Mouse (Mus musculus): ENCODE data around the gene Taar2. TPM values are rescaled to one million over a fixed set of nuclear protein-coding genes. Genes with fewer than 3 reads are reported as not detected.

The Taar2 gene
- polyA plus RNA-seq (2015; fragmentation: Nextera tagmentation; extraction: Ambion mirVana) = not detected in 2 replicates

DNA sequence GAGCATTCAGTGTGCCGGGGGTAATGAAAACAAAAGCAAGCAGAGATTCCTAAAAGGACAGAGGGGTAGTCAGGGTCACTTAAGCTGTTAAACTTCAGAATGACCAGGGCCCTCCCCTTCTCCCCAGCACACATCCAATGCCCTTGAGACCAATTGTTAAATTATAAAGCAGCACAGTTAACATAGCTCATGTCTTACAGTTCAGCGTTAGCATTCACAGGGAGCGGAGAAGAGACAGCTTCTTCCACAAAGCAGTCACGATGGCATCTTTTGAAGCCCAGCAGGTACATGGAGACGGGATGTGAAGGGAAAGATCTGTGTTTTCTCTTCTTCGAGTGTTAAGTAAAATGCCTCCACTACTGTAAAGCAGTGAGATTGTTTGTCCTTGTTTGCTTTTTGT is at the start of gene Taar2:
Taar2 (plus strand) TSS at position 261 of the 400 bp plus-strand sequence.
- no peak for ATAC-seq (replicated peaks; ENCODE audit: extremely low read depth, insufficient read depth, low FRiP score)
- H3K36me3 ChIP-seq (ENCODE audit: control insufficient read depth, insufficient read depth) = no peaks in the 10 kb centered on the region

GRCm38 (mm10) chr10:23892987-23893386 is 45.4 kb upstream of the Taar2 start:
- H3K27me3 ChIP-seq (ENCODE audit: control insufficient read depth, insufficient read depth, low read length) = no peaks in the 10 kb centered on the region
- ATAC-seq (replicated peaks; ENCODE audit: extremely low read depth, insufficient read depth, low FRiP score) = no peak
- H3K36me3 ChIP-seq (ENCODE audit: control insufficient read depth, insufficient read depth) = no peaks in the 10 kb centered on the region
- no peak overlapping the region for H3K4me3 ChIP-seq (ENCODE audit: low read length)
- no peak overlapping the region for H3K9ac ChIP-seq (ENCODE audit: low read length)
- no peak overlapping the region for H3K4me2 ChIP-seq (ENCODE audit: low read depth, low read length)
- peaks cover 5% of the 10 kb centered on the region; the same call in 1 of the 2 replicates for H3K4me1 ChIP-seq (ENCODE audit: control insufficient read depth, insufficient read depth, low read length)
- no peaks in the 10 kb centered on the region for H3K9me3 ChIP-seq (replicated peaks; ENCODE audit: control insufficient read depth, low read length)
- 92% methylated on average over 1 of the region's 1 CpGs for WGBS
- no peak overlapping the region for H3K27ac ChIP-seq (ENCODE audit: low read length)

More for the DNA sequence above, at the start of gene Taar2:
- no peak within 1 kb of the TSS for H3K4me2 ChIP-seq (ENCODE audit: low read depth, low read length)
- no peaks in the 10 kb centered on the region for H3K4me1 ChIP-seq (ENCODE audit: control insufficient read depth, insufficient read depth, low read length)
- H3K27ac ChIP-seq (ENCODE audit: low read length) = no peak within 1 kb of the TSS
- H3K9ac ChIP-seq (ENCODE audit: low read length) = no peak within 1 kb of the TSS
- WGBS = 68% methylated on average over 6 of the region's 6 CpGs
- no peak within 1 kb of the TSS for H3K4me3 ChIP-seq (ENCODE audit: low read length)
- no peaks in the 10 kb centered on the region for H3K27me3 ChIP-seq (ENCODE audit: control insufficient read depth, insufficient read depth, low read length)
- no peaks in the 10 kb centered on the region for H3K9me3 ChIP-seq (replicated peaks; ENCODE audit: control insufficient read depth, low read length)

DNA sequence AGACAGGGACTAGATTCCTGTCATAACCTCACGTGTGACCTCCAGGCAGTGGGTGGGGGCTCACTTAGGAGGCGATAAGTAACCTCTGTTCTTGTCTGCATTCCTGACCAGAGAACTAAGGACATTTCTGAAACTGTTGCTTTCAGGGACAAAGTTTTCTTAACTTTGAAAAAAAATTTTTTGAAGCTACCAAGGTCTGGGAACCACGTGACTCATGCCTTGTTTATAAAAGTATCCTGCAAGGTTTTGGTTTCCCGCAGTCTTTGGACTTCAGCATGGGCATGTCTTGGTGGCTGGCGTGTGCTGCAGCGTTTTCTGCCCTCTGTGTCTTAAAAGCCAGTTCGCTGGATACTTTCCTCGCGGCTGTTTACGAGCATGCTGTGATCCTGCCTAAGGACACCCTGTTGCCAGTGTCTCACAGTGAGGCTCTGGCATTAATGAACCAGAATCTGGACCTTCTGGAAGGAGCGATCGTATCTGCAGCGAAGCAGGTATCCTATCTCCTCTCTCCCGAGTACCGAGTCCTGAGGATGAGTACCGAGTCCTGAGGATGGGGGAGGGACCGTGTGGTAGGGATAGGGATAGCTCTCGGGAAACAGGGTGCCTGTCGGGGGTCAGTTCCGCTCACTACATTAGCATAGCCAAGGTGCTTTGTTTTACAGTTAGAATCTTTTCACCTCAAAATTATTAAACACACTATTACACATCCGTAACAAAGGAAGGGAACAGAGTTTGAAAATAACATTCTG is 43.6 kb upstream of the Taar2 start, which contains the start of gene Vnn1:
Vnn1 (plus strand) TSS at position 88 of the 749 bp plus-strand sequence.
- WGBS = 14% methylated on average over 21 of the region's 21 CpGs
- Histone ChIP-seq H3K27ac (ENCODE audit: low read length) (no peak within 1 kb of the TSS), H3K36me3 (ENCODE audit: control insufficient read depth, insufficient read depth) (no peaks in the 10 kb centered on the region), H3K27me3 (ENCODE audit: control insufficient read depth, insufficient read depth, low read length) (no peaks in the 10 kb centered on the region), H3K4me2 (ENCODE audit: low read depth, low read length) (peak within 1 kb of the TSS; percentile 76), H3K4me3 (ENCODE audit: low read length) (peak within 1 kb of the TSS; percentile 43), H3K9me3 (replicated peaks; ENCODE audit: control insufficient read depth, low read length) (no peaks in the 10 kb centered on the region), H3K4me1 (ENCODE audit: control insufficient read depth, insufficient read depth, low read length) (peaks cover 5% of the 10 kb centered on the region; the same call in 1 of the 2 replicates), H3K9ac (ENCODE audit: low read length) (peak within 1 kb of the TSS; percentile 7)
- no peak for ATAC-seq (replicated peaks; ENCODE audit: extremely low read depth, insufficient read depth, low FRiP score)

GRCm38 (mm10) chr10:23895376-23895775 is 43.0 kb upstream of the Taar2 start:
- 72% methylated on average over 7 of the region's 7 CpGs for WGBS
- H3K4me3 ChIP-seq (ENCODE audit: low read length) = no peak overlapping the region

DNA sequence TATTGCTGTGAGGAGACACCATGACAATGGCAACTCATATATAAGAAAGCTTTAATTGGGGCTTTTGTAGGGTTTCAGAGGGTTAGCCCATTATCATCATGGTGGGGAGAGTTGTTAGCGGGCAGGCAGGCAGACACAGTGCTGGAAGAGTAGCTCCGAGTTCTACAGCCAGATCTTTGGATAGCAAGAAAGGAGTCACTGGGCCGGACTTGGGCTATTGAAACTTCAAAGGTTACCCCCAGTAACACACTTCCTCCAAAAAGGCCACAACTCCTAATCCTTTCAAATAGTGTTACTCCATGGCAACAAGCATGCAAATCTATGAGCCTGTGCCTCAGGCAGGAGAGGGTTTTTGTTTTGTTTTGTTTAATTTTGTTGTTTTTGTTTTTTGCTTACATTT is 37.3 kb upstream of the Taar2 start:
- WGBS = 77% methylated on average over 3 of the region's 3 CpGs
- no peak overlapping the region for H3K9ac ChIP-seq (ENCODE audit: low read length)
- H3K4me2 ChIP-seq (ENCODE audit: low read depth, low read length) = no peak overlapping the region
- H3K27ac ChIP-seq (ENCODE audit: low read length) = no peak overlapping the region
- no peaks in the 10 kb centered on the region for H3K27me3 ChIP-seq (ENCODE audit: control insufficient read depth, insufficient read depth, low read length)
- H3K36me3 ChIP-seq (ENCODE audit: control insufficient read depth, insufficient read depth) = no peaks in the 10 kb centered on the region
- H3K9me3 ChIP-seq (replicated peaks; ENCODE audit: control insufficient read depth, low read length) = no peaks in the 10 kb centered on the region
- no peaks in the 10 kb centered on the region for H3K4me1 ChIP-seq (ENCODE audit: control insufficient read depth, insufficient read depth, low read length)
- ATAC-seq (replicated peaks; ENCODE audit: extremely low read depth, insufficient read depth, low FRiP score) = no peak
- H3K4me3 ChIP-seq (ENCODE audit: low read length) = no peak overlapping the region

More at GRCm38 (mm10) chr10:23895376-23895775, 43.0 kb upstream of the Taar2 start:
- no peak for ATAC-seq (replicated peaks; ENCODE audit: extremely low read depth, insufficient read depth, low FRiP score)
- no peak overlapping the region for H3K27ac ChIP-seq (ENCODE audit: low read length)
- H3K4me2 ChIP-seq (ENCODE audit: low read depth, low read length) = no peak overlapping the region
- H3K27me3 ChIP-seq (ENCODE audit: control insufficient read depth, insufficient read depth, low read length) = no peaks in the 10 kb centered on the region
- no peaks in the 10 kb centered on the region for H3K36me3 ChIP-seq (ENCODE audit: control insufficient read depth, insufficient read depth)
- H3K4me1 ChIP-seq (ENCODE audit: control insufficient read depth, insufficient read depth, low read length) = peaks cover 5% of the 10 kb centered on the region; the same call in 1 of the 2 replicates
- H3K9me3 ChIP-seq (replicated peaks; ENCODE audit: control insufficient read depth, low read length) = no peaks in the 10 kb centered on the region
- no peak overlapping the region for H3K9ac ChIP-seq (ENCODE audit: low read length)

GRCm38 (mm10) chr10:23905661-23906060 is 32.7 kb upstream of the Taar2 start:
- no peaks in the 10 kb centered on the region for H3K4me1 ChIP-seq (ENCODE audit: control insufficient read depth, insufficient read depth, low read length)
- H3K4me3 ChIP-seq (ENCODE audit: low read length) = no peak overlapping the region
- H3K9ac ChIP-seq (ENCODE audit: low read length) = no peak overlapping the region
- no peaks in the 10 kb centered on the region for H3K36me3 ChIP-seq (ENCODE audit: control insufficient read depth, insufficient read depth)
- H3K27ac ChIP-seq (ENCODE audit: low read length) = no peak overlapping the region
- ATAC-seq (replicated peaks; ENCODE audit: extremely low read depth, insufficient read depth, low FRiP score) = no peak
- H3K9me3 ChIP-seq (replicated peaks; ENCODE audit: control insufficient read depth, low read length) = no peaks in the 10 kb centered on the region
- H3K27me3 ChIP-seq (ENCODE audit: control insufficient read depth, insufficient read depth, low read length) = no peaks in the 10 kb centered on the region
- WGBS = 88% methylated on average over 1 of the region's 1 CpGs
- no peak overlapping the region for H3K4me2 ChIP-seq (ENCODE audit: low read depth, low read length)

DNA sequence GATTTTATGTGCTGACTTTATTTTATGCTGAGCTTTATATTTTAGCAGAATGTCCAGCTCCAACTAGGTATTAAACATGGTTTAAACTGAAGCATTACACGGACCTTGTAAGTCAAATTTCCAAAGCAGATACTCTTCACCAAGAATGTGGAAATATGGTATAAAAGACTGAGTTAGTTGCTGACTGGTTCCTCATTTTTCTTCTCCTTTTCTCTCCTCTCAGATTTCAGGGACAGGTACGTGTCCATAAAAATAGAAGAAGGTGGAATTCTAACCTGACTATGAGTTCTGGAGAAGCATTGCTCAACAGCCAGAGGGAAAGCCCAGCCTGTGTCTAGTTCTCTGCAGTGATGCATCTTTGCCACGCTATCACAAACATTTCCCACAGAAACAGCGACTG is 18.3 kb upstream of the Taar2 start, which contains the start of gene Taar1:
Taar1 (plus strand) TSS at position 301 of the 400 bp plus-strand sequence.
- Histone ChIP-seq H3K4me2 (ENCODE audit: low read depth, low read length) (no peak within 1 kb of the TSS), H3K9ac (ENCODE audit: low read length) (no peak within 1 kb of the TSS), H3K27me3 (ENCODE audit: control insufficient read depth, insufficient read depth, low read length) (no peaks in the 10 kb centered on the region), H3K4me3 (ENCODE audit: low read length) (no peak within 1 kb of the TSS), H3K9me3 (replicated peaks; ENCODE audit: control insufficient read depth, low read length) (no peaks in the 10 kb centered on the region), H3K4me1 (ENCODE audit: control insufficient read depth, insufficient read depth, low read length) (no peaks in the 10 kb centered on the region), H3K36me3 (ENCODE audit: control insufficient read depth, insufficient read depth) (no peaks in the 10 kb centered on the region), H3K27ac (ENCODE audit: low read length) (no peak within 1 kb of the TSS)
- ATAC-seq (replicated peaks; ENCODE audit: extremely low read depth, insufficient read depth, low FRiP score) = no peak
- WGBS = 77% methylated on average over 4 of the region's 4 CpGs

GRCm38 (mm10) chr10:23922468-23922867 is 15.9 kb upstream of the Taar2 start:
- Histone ChIP-seq H3K4me1 (ENCODE audit: control insufficient read depth, insufficient read depth, low read length) (no peaks in the 10 kb centered on the region), H3K9me3 (replicated peaks; ENCODE audit: control insufficient read depth, low read length) (no peaks in the 10 kb centered on the region), H3K4me3 (ENCODE audit: low read length) (no peak overlapping the region), H3K27ac (ENCODE audit: low read length) (no peak overlapping the region), H3K4me2 (ENCODE audit: low read depth, low read length) (no peak overlapping the region), H3K27me3 (ENCODE audit: control insufficient read depth, insufficient read depth, low read length) (no peaks in the 10 kb centered on the region), H3K36me3 (ENCODE audit: control insufficient read depth, insufficient read depth) (no peaks in the 10 kb centered on the region), H3K9ac (ENCODE audit: low read length) (no peak overlapping the region)
- WGBS = 76% methylated on average over 3 of the region's 3 CpGs
- ATAC-seq (replicated peaks; ENCODE audit: extremely low read depth, insufficient read depth, low FRiP score) = no peak

- WGBS = 72% methylated on average over 2 of the region's 2 CpGs
- Histone ChIP-seq H3K4me3 (ENCODE audit: low read length) (no peak overlapping the region), H3K4me1 (ENCODE audit: control insufficient read depth, insufficient read depth, low read length) (no peaks in the 10 kb centered on the region), H3K36me3 (ENCODE audit: control insufficient read depth, insufficient read depth) (no peaks in the 10 kb centered on the region), H3K9ac (ENCODE audit: low read length) (no peak overlapping the region), H3K4me2 (ENCODE audit: low read depth, low read length) (no peak overlapping the region), H3K27me3 (ENCODE audit: control insufficient read depth, insufficient read depth, low read length) (no peaks in the 10 kb centered on the region), H3K9me3 (replicated peaks; ENCODE audit: control insufficient read depth, low read length) (no peaks in the 10 kb centered on the region), H3K27ac (ENCODE audit: low read length) (no peak overlapping the region)
- no peak for ATAC-seq (replicated peaks; ENCODE audit: extremely low read depth, insufficient read depth, low FRiP score)
Observed at GRCm38 (mm10) chr10:23923941-23924340, 14.4 kb upstream of the Taar2 start.

Data from heart, embryonic 16.5 days (tissue).